Mouse (Mus musculus): Measurements from ENCODE around the gene Rnf19b. TPM values are rescaled to one million over a fixed set of nuclear protein-coding genes. Genes with fewer than 3 reads are reported as not detected.

Gene Rnf19b
- total RNA-seq, 2 experiments from 2014 or later = 13.6 to 15.5 TPM

DNA sequence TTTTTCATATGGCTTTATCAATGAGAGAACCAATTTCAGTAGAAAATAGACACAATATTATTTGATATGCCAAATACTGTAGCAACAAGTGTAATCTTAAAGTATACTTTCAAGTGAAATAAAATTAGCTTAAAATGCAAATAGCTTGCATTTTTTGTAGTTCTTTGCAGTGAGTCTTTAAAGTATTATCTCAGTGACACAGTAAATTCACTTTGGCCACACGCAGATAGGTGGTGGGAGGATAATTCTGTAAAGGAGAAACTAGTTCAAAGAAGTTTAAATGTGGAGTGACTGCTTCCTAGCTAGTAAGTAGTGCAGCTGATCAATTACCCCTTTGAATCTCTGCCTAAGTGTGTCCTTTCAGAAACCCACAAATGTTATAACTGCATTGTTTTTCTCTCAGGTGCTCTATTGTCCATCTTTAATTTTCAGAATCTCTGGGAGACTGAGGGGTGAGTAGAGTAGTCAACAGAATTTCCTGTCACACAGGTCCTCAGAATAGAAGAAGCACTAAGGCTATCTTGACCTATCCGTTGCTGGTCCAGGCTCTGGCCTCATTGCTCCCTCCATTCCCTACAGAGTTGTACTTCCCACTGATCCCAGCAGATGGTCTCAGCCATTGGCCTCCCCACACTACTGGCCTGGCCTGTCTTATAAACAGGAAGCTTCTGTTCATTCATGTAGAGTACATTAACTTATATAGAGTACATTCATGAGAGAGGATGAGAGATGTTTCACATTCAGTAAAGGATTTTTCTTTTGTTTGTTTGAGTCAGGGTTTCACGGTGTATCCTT lies 4.4 kb downstream of the Rnf19b start:
- intact Hi-C loops (cut with DNase I; ENCODE audit: low total_unique reads) = no loop called here

DNA sequence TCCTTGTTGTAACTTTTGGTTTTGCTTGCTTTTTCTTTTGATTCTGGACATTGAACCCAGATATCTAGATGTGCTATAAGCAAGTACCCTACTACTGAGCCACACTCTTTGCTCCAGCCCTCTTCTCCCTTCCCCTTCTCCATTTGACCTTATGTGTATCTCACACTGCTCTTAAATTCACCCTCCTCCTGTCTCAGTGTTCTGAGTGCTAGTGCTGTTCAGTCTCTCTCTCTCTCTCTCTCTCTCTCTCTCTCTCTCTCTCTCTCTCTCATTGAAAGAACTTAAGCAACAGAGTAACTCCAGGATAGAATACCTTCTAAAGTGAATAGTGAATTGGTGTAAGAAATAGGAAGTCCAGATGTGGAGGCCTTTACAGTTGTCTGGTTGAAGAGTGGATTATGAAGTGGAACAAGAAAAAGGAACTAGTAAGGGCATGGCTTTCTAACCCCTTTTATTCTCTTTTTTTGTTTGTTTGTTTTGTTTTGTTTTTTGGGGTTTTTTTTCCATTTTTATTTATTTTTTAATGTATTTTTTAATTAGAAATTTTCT lies 7.7 kb downstream of the Rnf19b start:
- no peak for DNase-seq
- intact Hi-C loops (cut with DNase I; ENCODE audit: low total_unique reads) = no loop called here

More for the DNA sequence above, 4.4 kb downstream of the Rnf19b start:
- DNase-seq = no peak

DNA sequence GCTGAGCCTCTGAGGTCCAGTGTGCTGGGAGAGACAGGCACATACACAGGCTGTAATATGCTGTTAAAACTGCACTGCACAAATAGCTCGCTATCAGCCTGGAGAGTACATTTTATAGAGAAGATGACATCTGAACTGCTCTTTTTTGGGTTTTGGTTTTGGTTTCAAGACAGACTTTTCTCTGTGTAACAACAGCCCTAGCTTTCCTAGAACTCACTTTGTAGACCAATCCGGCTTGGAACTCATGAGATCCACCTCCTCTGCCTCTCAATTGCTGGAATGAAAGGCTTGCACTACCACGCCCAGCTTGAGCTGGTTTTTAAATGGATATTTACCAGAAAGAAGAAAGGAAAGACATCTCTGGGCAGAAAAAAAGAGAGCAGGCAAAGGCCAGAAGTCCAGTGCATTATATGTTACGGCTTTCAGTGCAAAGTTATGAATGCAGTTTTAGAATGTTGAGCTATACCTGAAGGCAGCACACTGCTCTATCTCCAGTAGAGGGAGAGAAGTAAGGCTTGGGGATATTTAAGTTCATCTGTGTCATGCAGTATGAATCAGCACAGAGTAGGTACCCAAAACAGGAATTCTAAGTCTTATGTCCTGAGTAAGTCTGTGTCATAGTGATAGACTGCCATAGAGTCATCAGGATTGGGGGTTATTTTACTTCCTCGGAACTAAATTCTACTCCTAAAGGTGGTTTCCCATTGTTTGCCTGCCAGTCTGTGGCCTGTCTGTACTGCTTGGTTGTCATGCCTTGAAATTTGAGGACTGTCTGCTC lies 9.8 kb downstream of the Rnf19b start:
- DNase-seq = no peak
- intact Hi-C loops (cut with DNase I; ENCODE audit: low total_unique reads) = no loop called here

GRCm38 (mm10) chr4:129068848-129069247 lies 10.8 kb downstream of the Rnf19b start:
- no peak for DNase-seq
- intact Hi-C loops (cut with DNase I; ENCODE audit: low total_unique reads) = no loop called here

DNA sequence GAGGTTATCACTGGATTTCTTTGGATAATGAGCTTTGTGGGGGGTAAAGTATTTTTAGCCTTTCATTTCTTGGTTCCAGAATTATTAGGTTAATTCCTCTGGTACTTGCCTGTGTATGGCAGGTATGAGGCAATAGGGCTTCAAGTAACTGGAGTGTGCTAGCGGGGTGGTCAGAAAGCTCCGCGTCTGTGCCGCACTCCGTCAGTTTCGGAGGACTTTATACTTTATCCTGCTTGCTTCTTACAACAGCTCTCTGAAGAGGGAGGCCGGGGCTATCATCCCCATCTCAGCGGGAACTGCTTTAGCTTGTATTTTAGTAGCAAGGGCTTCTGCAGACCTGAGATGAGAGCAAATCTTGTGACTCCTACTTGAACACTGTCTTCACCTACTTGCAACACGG lies 21.1 kb downstream of the Rnf19b start:
- DNase-seq = no peak
- intact Hi-C loops (cut with DNase I; ENCODE audit: low total_unique reads) = no loop called here

DNA sequence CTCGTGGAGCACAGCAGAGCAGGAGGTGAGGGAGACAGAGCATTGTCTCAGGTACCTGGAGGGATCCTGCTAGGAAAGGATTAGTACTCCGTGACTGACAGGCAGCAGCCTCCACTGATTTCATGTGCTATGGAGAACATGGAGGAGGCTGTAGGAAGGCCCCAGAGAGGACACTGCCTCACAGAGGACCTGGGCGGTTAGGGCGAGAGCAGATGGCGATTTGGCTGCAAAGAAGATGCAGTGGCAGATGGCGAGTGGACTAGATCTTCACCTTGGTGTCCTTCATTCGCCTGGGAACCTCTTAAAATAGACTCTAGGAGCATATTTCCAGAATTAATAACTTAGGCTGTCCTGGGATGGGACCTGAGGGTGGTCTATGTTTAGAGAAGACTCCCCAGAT lies 23.0 kb downstream of the Rnf19b start:
- no peak for DNase-seq
- intact Hi-C loops (cut with DNase I; ENCODE audit: low total_unique reads) = no loop called here

- DNase-seq = peak; percentile 24
- intact Hi-C loops (cut with DNase I; ENCODE audit: low total_unique reads) = no loop called here
Observed at GRCm38 (mm10) chr4:129081512-129081911, 23.4 kb downstream of the Rnf19b start.

DNA sequence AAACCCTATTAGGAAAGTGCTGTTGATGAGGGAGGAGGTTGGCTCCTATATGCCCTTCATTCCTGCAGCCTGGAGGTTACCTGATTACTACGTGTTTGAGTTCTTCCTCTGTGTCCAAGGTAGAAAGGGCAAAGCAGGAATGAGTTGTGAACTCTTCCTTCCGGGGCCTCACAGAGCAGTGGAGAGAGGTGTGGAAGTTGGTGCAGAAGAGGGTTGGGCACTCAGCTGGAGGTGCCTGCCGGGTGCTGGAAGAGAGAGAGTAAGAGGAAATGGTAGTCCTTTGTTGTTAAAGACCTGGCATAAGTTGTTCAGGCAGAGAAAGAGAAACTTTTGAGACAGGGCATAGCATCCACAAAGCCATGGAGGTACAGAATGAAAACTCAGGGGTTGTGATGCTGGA lies 23.9 kb downstream of the Rnf19b start:
- DNase-seq = no peak
- intact Hi-C loops (cut with DNase I; ENCODE audit: low total_unique reads) = no loop called here

DNA sequence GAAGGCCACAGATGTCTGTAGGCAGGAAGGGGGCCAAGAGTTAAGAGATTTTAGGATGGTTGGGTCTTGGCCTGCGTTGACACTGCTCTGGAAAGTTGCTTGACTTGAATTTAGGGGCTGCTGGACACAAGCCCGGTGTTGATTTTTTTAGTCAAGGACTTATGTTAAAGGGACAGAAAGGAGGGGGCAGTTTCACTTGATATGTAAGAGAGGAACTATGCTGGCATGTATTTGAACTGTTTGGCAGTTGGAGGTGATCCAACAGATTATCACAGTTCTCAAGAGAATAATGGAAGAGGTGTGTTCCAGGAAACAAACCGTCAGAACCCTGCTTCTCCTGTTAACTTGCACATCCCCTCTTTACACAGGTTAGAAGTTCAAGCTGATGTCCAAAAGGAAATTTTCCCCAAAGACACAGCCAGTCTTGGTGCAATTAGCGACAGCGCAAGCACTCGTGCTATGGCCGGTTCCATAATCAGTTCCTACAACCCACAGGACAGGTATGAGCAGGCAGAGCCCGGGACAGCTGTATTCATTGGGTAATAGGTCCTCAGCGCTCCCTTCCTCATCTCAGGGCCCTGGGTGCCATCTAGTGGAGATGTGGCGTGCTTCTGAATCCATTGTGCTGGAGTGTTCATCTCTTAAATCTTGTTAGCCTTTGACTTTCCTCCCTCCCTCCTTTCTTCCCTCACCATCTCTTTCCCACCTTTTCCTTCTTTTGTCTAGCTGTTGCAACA lies 24.5 kb downstream of the Rnf19b start:
- intact Hi-C loops (cut with DNase I; ENCODE audit: low total_unique reads) = no loop called here
- DNase-seq = peak; percentile 56

DNA sequence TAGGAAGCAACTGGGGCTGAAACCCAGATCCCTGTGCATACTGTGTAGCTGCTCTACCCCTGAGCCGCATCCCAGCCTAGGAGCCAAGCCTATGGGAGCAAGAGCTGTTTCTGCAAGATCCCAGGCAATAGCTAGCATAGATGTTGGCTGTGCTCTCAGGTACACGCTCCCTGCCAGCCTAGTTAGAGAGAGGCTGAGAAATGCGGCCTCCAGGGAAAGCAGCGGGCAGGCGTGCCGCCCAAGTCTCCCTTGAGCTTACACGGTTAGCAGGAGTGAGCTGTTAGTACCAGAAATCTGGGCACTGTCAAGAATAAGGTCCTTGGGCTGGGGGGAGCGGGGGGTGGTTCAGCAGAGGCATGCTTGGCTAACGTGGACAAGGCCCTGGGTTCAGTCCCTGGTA lies 26.8 kb downstream of the Rnf19b start:
- intact Hi-C loops (cut with DNase I; ENCODE audit: low total_unique reads) = loop anchor here (2.0 kb wide), 1 partner anchor 116 kb away; no protein-coding TSS in a partner anchor

DNA sequence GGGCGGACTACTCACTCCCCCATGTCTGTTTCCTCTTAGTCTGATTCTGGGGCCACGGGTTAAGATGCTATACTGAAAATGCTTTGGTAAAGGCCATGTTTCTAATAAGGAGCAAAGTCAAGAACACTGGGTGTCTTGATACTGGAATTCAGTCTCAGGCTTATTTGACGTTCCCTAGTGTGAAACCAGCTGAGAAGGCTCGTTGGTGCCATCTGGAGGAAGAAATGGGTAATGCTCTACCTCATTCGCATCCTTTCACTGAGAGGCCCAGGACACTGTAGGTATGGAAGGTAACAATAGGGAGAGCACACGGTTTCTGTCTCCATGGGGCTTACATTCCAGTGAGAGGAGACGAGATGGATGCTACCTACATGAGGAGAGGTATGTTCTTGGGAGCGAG lies 28.0 kb downstream of the Rnf19b start:
- intact Hi-C loops (cut with DNase I; ENCODE audit: low total_unique reads) = no loop called here
- peak; percentile 44 for DNase-seq

More for the DNA sequence above, 26.8 kb downstream of the Rnf19b start:
- DNase-seq = no peak

GRCm38 (mm10) chr4:129087850-129088249 lies 29.8 kb downstream of the Rnf19b start:
- intact Hi-C loops (cut with DNase I; ENCODE audit: low total_unique reads) = no loop called here
- no peak for DNase-seq

GRCm38 (mm10) chr4:129095276-129095675 lies 37.2 kb downstream of the Rnf19b start:
- DNase-seq = no peak
- intact Hi-C loops (cut with DNase I; ENCODE audit: low total_unique reads) = no loop called here

GRCm38 (mm10) chr4:129097006-129097405 lies 38.9 kb downstream of the Rnf19b start:
- intact Hi-C loops (cut with DNase I; ENCODE audit: low total_unique reads) = no loop called here
- DNase-seq = no peak

DNA sequence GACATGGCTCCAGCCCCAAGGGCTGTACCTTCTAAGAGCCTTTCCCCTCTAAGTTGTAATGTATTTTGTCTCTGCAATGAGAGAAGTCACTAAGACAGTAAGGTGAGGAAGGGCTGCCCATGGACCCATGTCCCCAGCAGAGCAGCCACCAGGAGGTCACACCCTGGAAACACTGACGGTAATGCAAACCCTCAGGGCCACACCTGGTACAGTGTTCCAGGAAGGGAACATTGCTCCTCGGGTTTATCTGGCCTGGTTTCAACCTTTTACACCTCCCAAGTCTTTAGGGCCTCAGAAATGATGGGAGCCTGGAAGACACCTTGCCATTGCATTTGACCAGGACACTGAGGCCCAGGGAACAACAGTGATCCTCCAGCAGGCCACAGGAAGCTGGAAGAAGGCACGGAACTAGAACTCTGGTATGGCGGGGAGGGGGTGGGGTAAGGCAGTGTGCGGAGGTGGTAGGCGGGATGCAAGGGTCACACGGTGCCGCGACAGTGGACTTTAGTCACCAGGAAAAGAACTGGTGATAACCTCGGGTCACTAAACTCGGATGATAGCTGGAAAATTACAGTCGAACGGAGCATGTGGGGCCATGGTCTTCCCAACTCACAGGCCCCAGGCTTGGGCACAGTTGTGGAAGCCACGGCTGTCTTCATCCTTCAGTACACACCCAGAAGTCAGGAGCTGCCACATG lies 44.2 kb downstream of the Rnf19b start:
- no peak for DNase-seq
- intact Hi-C loops (cut with DNase I; ENCODE audit: low total_unique reads) = no loop called here

GRCm38 (mm10) chr4:129105356-129105755 lies 47.3 kb downstream of the Rnf19b start, which contains the start of gene Tmem54:
Tmem54 (plus strand) TSS chr4:129105548.
- intact Hi-C loops (cut with DNase I; ENCODE audit: low total_unique reads) = no loop called here
- DNase-seq = no peak

DNA sequence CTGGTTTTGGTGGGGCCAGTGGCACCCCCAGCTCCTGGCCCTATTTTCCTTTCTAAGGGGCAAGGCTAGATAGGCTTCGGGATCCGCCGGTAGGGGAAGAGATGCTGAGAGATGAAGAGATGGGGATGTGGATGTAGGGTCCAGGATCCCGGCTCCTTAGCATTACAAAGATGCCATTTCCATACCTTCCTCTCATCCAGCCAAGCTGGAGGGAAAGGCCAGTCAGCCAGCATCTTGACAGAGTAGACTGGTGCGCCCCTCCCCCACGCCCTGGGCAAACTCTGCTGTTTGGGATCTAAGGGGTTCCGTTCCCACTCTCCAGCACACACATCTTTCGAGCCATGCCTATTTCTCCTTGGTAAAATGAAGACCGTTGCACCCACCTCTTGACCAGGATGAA lies 48.0 kb downstream of the Rnf19b start:
- intact Hi-C loops (cut with DNase I; ENCODE audit: low total_unique reads) = no loop called here
- DNase-seq = no peak

GRCm38 (mm10) chr4:129107348-129107899 lies 49.4 kb downstream of the Rnf19b start:
- intact Hi-C loops (cut with DNase I; ENCODE audit: low total_unique reads) = no loop called here
- no peak for DNase-seq

GRCm38 (mm10) chr4:129108624-129109023 lies 50.6 kb downstream of the Rnf19b start:
- DNase-seq = no peak
- intact Hi-C loops (cut with DNase I; ENCODE audit: low total_unique reads) = no loop called here
